Mouse (Mus musculus) inflammation-experienced regulatory T-cells, adult 6 months (primary cell): Measurements from ENCODE around the gene Nkain2. TPM values are rescaled to one million over a fixed set of nuclear protein-coding genes. Genes with fewer than 3 reads are reported as not detected.
"Not testable (repeated sequence)": the region's sequence is repeated elsewhere in the genome, so short reads cannot be mapped to it uniquely, and the experiment has no call there.

Experiments
- ATAC-seq: one replicate; pipeline ENCODE4 v1.8.0; 2017
- polyA plus RNA-seq, 3 experiments: library from polyadenylated mRNA; unstranded; fragments of 100-300 nt; shearing (Covaris generic); gene quantifications; one replicate each; pipeline ENCODE4 v1.2.1; 2017

Nkain2 gene
- polyA plus RNA-seq: not detected

GRCm38 (mm10) chr10:32889652-32890506, at the start of gene Nkain2:
Nkain2 (minus strand) TSS chr10:32890462.
- ATAC-seq: no peak

DNA sequence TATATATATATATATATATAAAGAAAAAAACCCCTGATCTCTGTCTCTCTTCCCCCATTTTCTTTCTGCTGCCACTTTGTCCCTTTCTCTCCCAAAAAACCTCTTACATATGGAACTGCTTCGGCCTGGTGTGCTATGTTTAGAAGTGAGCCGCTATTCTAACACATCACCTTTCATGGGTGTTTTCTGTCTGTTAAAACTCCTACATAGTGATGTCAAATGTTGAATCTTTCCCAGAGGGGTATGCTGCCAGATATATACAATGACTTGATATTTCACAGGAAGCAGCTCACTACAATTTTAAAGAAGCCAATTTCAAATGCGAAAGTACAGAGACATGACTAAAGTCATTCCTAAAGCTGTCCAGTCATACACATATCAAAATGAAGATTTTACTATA, 49.6 kb upstream of the Nkain2 start:
- no peak for ATAC-seq

GRCm38 (mm10) chr10:32895093-32895492, 4.8 kb upstream of the Nkain2 start:
- ATAC-seq: no peak

DNA sequence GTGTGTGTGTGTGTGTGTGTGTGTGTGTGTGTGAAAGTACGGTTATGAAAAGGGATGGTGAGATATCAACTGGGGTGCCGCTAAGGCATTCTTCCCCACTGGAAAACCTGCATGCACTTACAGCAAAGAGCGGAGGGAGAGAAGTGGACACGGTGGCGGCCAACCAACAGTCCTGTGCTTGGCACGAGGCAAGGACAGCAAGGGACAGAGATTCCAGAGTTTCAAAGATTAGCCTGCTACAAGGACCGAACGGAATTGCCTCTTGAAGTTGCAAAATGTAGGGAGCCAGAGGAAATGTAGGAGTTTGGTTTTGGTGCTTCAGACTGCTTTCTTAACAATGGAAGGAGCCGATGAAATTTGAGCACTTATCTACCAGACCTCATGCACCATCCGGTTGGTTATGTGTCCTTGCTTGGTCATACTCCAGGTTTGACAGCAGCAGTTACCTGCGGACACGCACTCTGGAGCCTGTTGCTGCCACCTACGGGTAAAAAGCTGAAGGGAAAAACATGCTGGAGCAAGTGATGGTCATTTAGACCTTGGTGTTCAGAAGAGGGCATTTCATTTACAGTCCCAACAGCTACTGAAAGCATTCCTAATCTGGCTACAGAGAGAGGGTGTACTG, 357 bp upstream of the Nkain2 start:
- no peak for ATAC-seq

GRCm38 (mm10) chr10:32881977-32882376, 8.3 kb downstream of the Nkain2 start:
- ATAC-seq: no peak

- no peak for ATAC-seq
Measured at GRCm38 (mm10) chr10:32870691-32871406, 19.4 kb downstream of the Nkain2 start.

- ATAC-seq: no peak
Measured at GRCm38 (mm10) chr10:32869541-32869940, 20.7 kb downstream of the Nkain2 start.

- no peak for ATAC-seq
Measured at GRCm38 (mm10) chr10:32815210-32815883, 74.9 kb downstream of the Nkain2 start.

DNA sequence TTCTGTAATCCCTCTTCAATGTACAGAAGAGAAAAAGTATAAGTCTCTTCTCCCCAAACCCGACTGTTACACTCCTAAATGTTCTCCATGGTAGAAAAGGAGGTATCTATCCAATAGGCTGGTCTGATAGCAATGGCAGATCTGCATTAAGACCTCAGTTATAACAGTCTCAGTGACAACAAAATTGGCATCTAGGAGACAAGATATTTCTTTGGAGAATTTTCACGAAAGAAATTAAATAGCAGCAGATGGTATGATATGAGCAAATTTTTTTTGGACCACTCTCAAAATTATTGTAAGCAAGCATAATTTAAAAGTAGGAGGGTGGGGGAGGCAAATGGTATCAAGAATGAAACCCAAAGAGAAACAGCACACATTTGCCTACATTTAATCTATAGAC, 94.0 kb downstream of the Nkain2 start:
- ATAC-seq: no peak

DNA sequence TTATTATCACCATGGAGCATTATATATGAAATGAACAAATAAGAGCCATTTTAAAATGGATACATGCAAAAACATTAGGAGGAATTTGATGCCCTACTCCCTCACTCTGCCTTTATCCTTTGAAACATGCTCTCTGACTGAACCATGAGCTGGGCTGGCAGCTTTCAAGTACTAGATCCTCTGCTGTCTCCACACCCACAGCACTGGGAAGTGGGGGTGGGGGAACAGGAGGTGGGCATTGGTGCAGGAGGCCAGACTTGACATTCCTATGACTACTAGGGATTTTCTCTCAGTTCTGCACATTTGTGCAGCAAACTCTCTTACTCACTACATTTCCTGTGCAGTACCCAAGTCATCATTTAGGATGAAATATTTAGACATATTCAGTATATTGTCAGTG, 99.7 kb downstream of the Nkain2 start:
- ATAC-seq: no peak

- ATAC-seq: no peak
Measured at GRCm38 (mm10) chr10:32782732-32783359, 107.4 kb downstream of the Nkain2 start.

- ATAC-seq: no peak
Measured at GRCm38 (mm10) chr10:32738989-32739388, 151.3 kb downstream of the Nkain2 start.

GRCm38 (mm10) chr10:32706579-32706978, 183.7 kb downstream of the Nkain2 start:
- not testable (repeated sequence) for ATAC-seq

DNA sequence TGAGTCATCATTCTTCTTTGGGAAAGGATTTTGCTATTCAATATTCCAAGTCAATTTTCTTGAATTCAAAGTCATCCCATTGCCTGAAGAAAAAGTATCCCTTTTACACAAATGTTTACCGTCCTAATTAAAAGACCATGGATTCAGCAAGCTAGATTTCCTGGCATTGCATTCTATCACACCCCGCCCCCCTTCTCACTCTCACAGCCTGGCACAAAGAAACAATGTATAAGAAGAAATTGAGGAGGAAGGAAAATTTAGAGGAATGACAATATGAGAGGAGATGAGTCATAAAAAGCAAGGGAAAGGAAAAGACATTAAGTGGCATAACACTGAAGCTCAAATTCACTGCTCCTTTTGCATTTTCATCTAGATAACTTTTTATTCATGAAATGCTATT, 193.6 kb downstream of the Nkain2 start:
- ATAC-seq: no peak

DNA sequence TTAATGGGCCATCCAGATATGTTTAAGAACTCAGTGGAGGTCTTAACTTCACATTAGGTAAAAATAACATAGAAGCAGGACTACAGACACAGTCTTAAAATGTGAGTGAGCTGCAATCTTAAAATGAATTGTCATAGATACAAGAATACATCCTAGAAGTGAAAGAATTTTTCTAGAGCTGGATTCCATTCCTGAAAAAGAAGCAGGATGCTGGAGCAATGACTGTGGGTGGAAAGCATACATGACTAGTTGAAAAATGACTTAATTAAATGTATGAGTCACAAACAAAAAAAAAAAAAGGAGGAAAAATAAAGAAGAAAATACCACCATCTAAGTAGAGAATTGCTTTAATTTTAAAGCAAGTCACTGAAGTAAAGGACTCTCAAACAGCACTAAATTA, 205.7 kb downstream of the Nkain2 start:
- ATAC-seq: no peak

GRCm38 (mm10) chr10:32640256-32640655, 250.0 kb downstream of the Nkain2 start:
- no peak for ATAC-seq

DNA sequence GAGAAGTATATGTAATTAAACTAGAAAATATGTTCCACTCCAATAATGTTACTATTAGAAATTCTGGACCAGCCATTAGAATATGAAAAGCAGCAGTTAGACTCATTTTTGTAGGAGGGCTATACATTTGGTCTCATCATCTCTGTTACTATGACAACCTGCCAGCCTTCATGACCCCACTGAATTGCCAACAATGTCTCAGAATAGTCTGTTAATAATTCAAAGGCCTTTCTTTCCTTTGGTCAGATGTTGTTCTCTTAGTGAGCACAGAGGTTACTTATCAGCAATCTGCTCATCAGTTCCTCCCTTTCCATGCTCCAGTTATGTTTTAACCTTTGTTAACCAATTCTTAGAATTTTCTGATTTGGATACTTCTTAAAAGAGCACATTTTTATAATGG, 251.1 kb downstream of the Nkain2 start:
- ATAC-seq: no peak

GRCm38 (mm10) chr10:32631043-32631442, 259.2 kb downstream of the Nkain2 start:
- ATAC-seq: no peak

DNA sequence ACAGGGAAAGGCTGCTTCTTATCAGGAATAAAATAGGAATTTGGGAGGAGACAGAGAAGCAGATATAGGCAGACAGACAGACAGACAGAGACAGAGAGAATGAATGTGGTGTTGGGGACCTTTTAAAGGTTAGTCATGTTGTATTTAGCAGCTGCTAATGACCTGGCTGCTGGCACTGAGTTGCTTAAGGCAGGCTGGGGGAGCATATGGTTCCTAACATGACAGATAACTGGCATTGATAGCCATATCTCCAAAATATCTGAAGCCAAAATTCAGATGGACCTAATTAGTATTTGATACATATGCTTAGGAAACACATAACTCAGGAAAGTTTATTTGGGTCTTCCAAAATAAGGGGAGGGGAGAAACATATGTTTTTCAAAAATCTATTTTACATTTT, 285.8 kb downstream of the Nkain2 start:
- no peak for ATAC-seq

- ATAC-seq: no peak
Measured at GRCm38 (mm10) chr10:32602798-32603197, 287.5 kb downstream of the Nkain2 start.

DNA sequence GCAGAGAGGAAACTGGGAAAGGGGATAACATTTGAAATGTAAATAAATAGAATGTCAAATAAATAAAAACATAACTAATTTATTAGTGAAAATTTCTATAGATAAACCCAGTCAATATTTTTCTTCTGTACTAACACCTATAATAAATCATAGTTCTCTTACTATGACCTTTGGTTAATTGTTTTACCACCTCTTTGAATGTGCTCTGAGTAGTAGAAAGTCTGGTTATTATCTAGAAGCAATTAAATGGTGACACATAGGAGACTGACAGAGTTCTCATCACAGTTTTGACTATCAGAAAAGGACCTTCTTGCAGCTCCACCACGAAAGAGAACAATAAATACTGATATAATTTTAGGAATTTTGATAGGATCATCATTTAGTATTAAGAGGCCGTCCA, 295.3 kb downstream of the Nkain2 start:
- ATAC-seq: no peak

DNA sequence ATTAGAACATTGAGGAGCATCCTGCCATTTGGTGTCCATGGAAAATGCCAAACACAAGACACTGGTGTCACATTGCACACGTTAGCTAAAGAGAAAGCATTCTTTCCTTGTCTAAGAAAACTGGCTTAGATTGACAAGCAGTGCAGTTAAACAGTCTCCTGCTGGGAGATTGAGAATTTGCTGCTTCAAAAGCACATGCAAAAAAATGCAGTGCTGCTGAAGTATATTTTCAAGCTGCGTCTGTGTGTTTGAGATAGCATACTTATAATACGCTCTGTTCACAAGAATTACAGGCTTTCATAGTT, 313.0 kb downstream of the Nkain2 start:
- ATAC-seq: no peak
